Mouse (Mus musculus): ENCODE data around the gene Cldn14.

GRCm38 (mm10) chr16:93973123-93973522 is 35.5 kb downstream of the Cldn14 start:
- TF ChIP-seq ZC3H11A (IDR thresholded peaks at IDR 0.05; ENCODE audit: borderline replicate concordance, low read depth, low read length) = no peak
- TF ChIP-seq ZNF384 (IDR thresholded peaks at IDR 0.05; ENCODE audit: low read depth, low read length) = no peak
- TF ChIP-seq MAFK (IDR thresholded peaks at IDR 0.05; ENCODE audit: insufficient read depth, low read depth, low read length) = no peak

Measured in ES-E14 (cell line).